Mouse (Mus musculus): ENCODE results near the gene Pde4dip.

Pde4dip gene

DNA sequence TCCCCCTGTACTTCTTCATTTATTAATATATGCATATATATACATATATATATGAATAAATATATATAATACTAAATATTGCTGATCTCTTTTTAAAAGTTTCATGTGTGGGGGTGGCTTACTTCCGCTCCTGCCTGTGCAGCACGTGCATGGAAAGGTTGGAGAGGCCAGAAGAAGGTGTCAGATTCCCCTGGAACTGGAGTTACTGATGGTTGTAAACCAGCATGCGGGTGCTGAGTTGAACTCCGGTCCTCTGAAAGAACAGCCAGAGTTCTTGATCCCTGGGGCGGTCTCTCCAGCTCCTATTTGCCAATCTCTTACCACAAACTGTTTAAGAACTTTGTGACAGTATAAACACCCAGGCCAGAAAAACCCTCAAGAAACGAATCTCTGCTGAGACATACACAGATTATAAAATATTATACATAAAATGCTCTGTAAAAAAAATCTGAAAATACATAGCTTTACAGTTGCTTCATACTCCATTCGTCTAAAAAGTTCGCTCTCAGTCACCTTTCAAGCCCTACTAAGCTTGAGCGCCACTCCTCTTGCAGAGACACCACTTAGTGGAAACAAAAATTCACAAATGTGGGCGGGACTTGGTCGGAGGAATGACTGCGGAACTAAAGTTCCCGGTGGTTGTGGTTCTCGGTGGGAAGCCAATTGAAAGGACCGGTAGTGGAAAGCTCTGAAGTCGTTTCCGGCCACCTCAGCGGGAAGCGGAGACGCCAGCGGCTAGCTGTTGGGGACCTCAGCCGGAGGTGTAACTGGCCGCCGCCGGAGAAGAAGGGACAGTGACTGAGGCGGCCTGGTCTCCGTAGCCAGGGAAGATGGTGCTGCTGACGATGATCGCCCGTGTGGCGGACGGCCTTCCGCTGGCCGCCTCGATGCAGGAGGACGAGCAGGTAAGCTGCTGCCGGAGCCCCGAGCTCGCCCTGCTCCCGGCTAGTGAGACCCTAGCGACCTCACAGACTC is 12.3 kb upstream of the Pde4dip start, which contains the start of gene Sec22b:
Gene Sec22b (plus strand): TSS at position 675 of the 975 bp plus-strand sequence.
- peak; percentile 71 to 80 for DNase-seq

DNA sequence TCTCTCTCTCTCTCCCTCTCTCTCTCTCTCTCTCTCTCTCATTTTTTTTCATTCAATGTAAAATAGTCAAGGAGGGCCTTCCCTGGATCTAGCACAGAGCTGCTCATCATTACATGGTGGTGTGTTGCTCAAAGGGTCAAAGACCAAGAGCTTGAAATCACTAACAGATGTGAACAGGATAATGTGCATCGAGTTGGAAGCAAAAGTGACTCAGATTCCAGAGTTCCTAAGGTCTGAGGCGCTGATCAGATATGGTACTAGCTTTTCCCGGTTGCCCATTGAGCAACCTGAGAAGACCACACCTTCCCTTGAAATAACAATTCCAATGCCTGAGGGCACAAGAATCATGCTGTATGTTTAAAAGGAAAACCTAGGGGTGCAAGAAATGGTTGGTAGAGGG is 9.9 kb upstream of the Pde4dip start:
- DNase-seq: no peak

DNA sequence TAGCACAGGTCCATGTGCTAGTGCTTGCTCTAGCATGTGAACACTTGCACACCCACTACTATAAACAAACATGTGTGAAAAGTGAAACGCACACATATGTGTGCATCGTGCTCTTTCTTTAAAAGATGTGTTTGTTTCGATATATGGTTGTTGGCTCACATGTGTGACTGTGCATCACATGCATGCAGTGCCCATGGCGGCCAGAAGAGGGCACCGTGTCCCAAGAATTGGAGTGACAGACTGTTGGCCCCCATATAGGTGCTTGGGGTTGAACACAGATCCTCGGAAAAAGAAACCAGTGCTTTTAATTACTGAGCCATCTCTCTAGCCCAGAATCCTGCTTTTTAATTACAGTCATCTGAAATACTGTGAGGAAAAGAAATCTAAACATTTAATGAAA is 6.2 kb upstream of the Pde4dip start:
- no peak for DNase-seq

DNA sequence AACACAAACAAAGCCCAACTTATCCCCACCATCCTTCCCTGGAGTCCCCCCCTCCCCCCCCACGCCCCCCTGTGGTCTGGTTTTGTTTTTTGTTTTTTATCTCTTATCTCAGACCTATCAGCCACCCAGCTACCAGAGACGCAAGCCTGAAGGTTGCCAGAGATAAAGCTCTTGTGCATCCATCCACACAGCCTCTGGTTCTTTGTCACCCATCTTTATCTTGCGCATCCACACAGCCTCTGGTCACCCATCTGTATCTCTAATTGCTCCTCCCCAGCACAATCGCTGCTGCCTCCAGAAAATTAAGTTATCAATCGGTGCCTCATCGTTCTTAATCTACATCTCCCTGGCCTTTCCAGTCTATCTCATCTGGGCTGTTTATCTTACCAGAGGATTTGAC is 1.7 kb upstream of the Pde4dip start:
- no peak for DNase-seq

DNA sequence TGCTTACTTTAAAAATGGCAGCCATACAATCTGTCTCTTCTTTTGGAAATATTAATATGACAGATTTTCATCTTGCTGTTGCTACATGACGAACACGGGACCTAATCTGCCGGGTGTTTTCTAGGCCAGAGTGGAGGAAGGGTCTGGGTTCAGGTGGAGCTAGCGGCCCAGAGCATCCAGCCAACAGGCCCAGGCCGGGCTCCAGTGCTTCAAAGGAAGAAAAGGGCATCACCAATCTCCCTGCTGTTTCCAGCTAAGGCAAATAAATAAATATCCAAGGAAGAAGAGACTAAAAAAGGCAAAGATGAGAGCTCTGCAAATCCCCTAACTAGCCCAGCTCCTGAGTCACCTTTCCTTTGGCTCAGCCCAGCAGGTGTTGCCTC is 731 bp downstream of the Pde4dip start:
- DNase-seq: no peak

DNA sequence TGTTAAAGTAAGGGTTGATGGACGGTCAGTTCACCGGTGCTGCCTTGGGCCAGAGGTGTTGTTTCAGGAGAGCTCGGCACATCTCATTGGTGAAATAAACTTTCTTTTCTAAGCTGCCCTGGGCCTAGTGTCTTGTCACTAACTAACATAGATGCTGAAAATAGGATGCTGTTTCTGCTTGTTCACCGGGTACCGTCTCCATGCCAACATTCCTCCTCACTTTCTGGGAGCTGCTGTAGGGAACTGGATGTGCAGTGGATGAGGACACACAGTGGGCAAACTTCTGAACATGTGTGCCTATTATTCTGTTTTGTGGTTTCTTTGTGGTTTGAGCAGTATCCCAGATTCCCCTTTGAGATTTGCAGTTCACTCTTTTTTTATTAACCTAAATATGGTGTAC is 6.9 kb downstream of the Pde4dip start:
- no peak for DNase-seq

DNA sequence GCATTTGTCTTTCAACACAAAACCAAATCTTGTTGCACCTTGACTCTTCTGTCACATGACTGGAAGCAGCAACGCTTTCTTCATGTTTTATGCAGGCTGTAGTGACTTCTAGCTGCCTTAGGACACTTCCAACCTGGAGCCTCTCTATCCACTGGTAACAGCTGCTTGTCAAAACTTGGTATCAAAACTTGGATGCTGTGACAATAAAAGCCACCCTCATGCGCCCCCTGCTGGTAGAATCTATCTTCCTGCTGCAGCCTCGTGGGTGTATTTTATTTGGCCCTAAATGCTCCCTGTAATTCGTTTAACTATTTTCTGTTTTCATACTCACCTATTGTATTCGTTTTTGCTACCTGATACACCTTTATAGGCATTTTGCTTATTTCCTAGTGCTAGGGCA is 9.3 kb downstream of the Pde4dip start:
- peak; percentile 20 to 23 for DNase-seq

DNA sequence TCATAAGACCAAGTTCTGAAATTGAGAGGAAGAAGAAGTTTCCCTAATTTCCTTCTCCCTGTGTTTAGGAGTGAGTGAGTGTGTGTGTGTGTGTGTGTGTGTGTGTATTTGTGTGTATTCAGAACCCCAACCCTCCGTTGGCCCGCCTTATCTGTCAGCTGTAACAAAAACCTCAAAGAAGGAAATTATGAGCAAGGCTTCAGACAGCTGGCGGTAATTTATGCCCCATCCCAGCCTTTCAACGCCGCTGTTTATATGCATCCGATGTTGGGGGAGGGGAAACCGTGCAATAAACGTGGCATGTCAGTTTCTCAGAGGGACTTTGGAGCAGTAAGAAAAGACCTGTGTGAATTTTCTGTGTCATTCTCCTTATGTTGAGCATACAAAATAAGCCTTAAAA is 12.2 kb downstream of the Pde4dip start:
- no peak for DNase-seq

DNA sequence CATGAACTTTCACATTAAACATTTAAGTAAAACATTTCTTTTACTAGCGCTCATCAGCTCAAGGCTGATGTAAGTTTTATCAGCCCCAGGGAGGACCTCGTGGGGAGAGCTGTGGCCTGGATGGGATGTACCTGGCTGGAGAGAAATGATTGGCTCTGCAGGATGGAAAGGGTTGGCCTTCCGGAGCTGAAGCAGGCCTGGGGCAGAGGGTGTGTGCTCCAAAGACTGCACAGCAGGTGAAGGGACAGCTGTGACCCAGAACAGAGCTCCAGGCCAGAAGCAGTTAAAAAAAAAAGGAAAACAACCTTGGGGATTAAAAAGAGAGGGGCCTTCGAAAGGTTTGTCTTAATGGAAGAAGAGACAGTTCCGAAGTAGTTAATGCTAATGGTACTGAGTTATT is 13.7 kb downstream of the Pde4dip start:
- DNase-seq: no peak

DNA sequence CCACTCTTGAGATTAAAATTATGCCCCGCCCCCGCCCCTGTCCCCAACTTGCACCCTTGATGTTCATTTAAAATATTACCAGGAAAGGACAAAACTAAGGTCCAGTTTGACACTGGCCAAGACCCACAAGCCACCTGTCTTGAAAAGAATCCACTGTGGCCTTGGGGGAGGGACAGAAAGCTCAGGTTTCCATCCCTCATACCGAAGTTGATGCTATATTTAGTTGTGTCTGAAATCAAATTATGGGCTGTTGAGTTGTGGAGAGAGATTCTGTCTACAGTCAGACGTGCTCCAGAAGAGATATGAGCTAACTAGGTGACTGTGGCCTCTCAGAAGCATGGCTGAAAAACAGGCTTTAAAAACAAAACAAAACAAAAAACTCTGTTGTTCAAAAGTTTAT is 18.8 kb downstream of the Pde4dip start:
- DNase-seq: no peak

DNA sequence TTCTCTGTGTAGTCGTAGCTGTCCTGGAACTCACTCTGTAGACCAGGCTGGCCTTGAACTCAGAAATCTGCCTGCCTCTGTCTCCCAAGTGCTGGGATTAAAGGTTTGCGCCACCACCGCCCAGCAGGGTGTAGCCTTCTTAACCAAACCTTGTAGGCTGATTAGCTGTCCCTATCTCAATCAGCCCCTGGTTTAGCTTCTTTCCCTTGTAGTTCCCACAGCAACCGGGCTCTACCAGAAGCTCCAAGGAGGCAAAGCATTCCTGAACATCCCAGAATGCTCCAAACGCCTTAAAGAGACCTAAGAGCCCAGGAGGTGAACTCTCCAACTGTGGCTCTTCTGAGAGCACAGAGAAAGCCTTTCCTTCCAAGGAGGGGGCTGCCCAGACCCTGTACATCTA is 19.8 kb downstream of the Pde4dip start:
- no peak for DNase-seq

DNA sequence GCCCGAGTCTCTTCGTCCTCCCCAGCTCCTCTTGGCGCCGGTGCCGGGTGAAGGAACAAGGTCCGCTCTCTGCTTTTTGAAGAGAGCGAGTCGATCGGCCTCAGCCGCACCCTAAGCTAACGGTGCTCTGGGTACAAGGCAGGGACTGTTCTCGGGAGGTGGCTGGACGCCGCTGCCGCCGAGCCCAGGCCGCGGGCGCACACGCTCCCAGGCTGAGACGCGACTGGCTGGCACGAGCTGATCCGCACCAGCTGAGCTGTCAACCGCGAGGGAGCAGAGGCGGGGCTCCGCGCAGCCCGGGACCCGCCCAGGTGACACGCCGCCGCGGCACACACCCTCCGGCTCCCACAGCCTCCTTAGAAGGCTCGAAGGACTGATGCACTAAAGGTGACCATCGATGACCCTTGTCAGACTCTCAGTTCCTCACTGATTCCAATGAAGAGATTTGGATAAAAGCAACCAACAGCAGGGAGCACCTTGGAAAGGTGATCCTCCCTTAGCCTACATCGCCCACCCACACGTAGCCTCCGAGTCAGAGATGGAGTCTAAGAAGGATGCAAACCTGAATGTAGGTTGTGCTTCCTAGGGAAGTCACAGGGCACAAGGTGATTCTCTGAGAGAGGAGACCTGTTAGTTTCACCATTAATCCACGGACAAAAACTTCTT is 20.4 kb downstream of the Pde4dip start:
- peak; percentile 18 to 38 for DNase-seq

DNA sequence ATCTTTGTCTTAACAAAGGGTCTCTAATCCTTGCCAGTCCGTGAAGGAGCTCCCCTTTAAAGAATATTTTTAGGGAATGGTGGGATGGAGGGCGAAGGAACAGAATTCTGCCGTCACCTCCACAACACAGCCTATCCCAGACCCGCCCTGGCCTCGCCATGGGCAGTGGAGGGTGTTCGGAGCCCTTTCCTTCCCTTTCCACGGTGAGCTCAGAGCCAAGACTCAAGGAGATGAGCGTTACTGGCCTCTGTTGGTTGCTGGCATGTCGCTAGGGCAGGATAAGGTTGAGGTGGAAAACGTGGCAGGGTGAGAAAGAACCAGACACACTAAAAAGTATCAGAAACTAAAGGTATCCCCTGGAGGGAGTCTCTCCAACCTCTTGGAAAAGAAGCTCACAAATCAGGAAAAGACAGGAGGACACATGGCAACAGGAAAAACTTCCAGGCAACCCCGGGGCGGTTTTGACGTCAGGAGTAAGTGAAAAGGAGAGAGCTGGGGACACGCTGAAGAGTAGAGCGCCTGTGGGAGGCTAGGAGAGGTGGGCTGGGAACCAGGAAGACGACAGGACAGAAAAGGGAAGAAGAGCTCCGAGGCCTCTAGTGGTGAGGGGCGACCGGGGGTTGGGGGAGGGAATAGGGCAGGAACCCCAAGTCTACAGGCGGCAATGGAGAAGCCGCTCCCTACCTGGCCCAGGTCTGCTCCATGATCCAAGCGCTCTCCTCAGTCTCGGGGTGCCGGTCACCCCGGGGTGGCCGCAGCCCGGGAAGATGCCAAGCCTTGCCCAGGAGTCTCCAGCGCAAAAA is 21.1 kb downstream of the Pde4dip start:
- no peak for DNase-seq

DNA sequence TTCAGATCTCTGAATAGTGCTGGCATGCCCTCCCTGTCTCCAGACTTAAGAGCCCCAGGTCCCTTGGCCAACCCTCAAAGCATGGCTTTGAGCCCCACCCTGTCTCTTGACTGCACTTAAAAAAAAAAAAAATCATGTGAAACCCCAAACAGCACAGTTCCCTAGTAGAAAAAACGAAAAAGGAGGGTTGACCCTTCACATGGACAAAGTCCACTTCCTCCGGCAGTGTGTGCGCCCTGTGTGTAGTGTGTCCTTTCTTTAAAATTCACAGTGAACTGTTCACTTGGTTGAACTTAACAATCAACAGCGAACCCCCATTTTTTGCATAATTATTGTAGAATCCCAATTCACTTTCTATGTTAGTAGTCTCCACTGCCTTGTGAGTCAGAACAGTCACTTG is 21.8 kb downstream of the Pde4dip start:
- no peak for DNase-seq

DNA sequence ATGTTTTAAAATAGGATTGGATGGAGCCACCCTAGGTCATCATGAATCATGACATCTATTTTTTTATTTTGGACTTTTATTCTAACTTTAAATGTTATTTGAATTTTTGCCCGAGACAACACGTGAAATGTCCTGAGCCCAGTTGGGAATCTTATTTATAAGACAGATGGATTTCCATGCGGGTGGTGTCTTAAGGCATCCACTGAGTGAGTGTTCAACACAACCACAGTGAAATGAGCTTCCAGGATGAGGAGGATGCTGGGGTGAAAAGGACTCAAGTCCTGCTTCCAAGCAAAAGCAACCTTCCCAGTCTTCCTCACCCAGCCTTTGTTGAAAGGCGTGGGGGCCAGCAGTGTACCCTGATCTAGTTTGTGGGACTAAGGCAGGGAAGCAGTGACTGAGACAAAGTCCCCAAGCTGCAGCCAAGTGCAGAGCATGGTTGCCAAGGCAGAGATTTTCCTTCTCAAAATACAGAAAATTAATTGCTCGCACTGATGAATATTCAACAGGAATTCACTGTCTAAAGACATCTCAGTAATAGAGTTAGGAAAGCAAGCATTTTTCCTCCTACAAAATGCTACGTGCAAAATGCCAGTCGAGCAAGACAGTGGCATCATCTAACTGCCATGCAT is 27.6 kb downstream of the Pde4dip start:
- no peak for DNase-seq

DNA sequence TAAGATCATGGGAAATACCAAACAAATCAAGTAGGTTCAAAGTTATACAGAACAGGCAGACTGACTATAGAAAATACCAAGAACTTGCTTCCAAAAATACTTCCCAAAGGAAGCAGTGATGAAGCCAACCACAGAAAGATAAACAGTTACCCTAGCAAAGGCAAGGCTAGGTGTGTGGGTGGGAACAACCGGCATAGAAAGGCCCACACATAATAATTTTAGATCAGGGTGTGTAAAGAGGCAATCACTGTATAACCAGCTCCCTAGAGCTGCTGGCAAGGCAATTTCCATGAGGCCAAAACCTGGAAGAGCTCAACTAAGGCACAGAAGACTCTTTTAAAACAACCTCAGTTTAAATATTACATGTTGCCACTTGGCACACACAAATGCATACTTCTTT is 29.1 kb downstream of the Pde4dip start:
- DNase-seq: no peak

DNA sequence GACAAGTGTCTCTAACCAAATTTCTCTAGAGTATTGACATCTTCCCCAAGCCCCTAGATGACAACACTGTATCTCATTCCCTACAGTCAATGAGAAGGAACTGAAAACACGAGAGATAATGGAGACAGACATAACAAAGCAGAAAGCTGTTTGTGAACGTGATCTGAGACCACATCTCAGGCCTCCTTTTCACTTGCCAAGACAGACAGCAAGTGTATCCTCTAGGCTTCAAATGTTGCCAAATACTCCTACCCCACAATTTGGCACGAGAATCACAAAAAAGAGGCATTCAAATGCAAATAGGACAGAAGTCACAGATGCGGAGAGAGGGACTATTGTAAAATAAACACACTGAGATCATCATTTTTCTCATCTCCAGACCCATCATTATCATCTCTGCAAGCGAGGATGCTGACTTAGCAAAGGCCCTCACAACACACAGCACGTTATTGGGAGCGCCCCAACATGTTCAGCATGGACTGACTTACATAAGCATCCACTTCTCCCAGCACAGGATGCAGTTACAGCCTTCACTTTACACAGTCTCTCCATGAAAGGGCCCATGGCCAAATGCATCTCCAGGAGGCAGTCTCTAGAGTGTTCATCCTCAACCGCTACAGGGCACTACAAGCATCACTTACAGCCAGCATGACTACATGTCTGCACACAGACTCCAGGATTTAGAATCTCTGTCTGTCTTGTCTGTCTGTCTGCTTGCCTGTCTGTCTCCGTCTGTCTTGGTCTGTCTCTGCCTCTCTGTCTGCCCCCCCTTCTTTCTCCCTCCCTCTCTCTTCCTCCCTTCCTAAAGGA is 33.7 kb downstream of the Pde4dip start:
- no peak for DNase-seq

DNA sequence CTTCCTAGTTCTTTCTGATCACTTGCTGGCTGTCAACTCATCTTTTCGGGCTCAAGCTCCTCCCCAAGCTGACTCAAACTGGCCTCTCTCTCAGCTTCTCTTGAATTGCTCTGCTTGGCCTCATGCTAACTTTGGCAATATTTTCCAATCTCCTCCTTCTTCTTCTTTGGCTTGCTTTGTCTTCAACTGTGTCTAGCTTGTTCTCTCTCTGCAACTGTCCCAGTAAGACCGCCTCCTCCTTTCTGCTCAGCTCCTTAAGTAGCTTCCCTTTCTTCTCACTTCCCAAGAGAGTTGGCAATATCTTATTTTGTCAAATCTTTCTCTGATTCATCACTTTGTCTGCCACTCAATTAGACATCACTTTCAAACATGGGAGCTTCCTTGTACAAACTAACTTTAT is 36.7 kb downstream of the Pde4dip start:
- no peak for DNase-seq

DNA sequence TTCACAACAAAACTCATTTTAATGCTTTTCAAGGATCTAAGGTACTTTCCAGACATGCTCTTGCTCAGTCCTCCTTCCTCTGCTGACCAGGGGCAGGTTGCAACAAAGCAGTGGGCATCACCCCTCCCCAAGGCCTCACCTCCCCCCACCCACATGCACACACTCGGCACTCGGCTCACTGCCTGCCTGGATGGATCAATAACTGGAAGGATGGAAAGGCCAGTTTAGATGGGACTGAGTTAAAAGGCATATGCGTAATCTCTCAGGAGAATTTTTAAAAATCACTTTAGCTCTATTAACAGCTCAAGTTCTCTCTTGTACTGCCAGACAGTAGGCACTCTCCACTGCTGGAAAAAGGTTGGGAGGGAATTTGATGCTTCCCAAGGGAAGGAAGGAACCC is 40.9 kb downstream of the Pde4dip start:
- DNase-seq: no peak

DNA sequence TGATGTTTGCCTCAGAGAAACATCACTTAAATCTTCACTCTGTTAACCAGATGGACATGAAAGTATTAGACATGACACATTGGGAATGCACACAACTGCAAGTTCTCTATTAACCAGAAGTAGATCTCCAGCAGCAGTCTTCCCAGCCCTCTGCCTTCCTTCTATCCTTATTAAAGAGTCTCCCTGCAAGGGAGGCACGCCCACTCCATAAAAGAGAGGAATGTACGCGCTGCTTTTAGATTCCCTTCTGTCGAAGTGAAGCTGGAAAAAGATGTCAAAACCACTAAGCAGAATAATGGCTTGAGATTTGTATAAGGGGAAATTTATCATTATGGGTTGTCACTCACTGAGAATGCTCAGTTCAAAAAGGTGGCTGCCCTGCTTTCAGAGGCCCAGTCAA is 42.1 kb downstream of the Pde4dip start:
- DNase-seq: no peak

DNA sequence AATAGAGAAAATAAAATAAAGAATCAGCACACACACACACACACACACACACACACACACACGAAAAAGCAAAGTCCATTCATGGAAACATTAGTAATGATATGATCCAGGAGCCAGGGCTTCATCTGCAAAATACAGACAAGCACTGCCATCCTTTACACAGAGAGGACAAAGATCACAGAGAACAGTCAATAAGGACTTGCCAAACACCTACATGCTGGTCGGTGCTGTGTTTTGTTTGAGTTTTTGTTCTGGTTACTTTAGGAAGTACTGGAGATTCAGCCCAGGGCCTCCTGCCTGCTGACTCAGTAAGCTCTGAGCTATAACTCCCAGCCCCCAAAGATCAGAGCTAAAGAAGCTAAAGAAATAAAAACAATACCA is 43.7 kb downstream of the Pde4dip start:
- DNase-seq: no peak
